Mouse (Mus musculus) embryonic facial prominence, embryonic 13.5 days (tissue): ENCODE data around the gene Dusp28. TPM values are rescaled to one million over a fixed set of nuclear protein-coding genes. Genes with fewer than 3 reads are reported as not detected.

Experiments
- ATAC-seq: fragments of 200-750 bp; cut with Nextera tagmentation; 2 replicates; pipeline ENCODE4 v1.8.0; 2017; ENCODE audit warnings: low read depth; ENCODE audit not compliant: insufficient number of reproducible peaks, insufficient read depth, low FRiP score, low TSS enrichment
- H3K27ac ChIP-seq: fragments of 300-500 bp; sonication (generic); 2 replicates; pipeline ENCODE4 v1.5.1; 2015; ENCODE audit warnings: moderate library complexity, mild to moderate bottlenecking, inconsistent platforms
- H3K27me3 ChIP-seq: fragments of 300-500 bp; sonication (generic); 2 replicates; pipeline ENCODE4 v1.6.1; 2015; ENCODE audit warnings: mild to moderate bottlenecking, inconsistent platforms
- H3K36me3 ChIP-seq: fragments of 300-500 bp; sonication (generic); 2 replicates; pipeline ENCODE4 v1.6.1; 2015; ENCODE audit warnings: mild to moderate bottlenecking, inconsistent platforms
- H3K4me1 ChIP-seq: fragments of 300-500 bp; sonication (generic); 2 replicates; pipeline ENCODE4 v1.6.1; 2015; ENCODE audit warnings: inconsistent platforms
- H3K4me2 ChIP-seq: fragments of 300-500 bp; sonication (generic); 2 replicates; pipeline ENCODE4 v1.6.1; 2015; ENCODE audit warnings: moderate library complexity, mild to moderate bottlenecking, inconsistent platforms
- H3K4me3 ChIP-seq: fragments of 300-500 bp; sonication (generic); 2 replicates; pipeline ENCODE4 v1.5.1; 2015; ENCODE audit warnings: mild to moderate bottlenecking, inconsistent platforms
- H3K9ac ChIP-seq: fragments of 300-500 bp; sonication (generic); 2 replicates; pipeline ENCODE4 v1.6.1; 2015; ENCODE audit warnings: mild to moderate bottlenecking, inconsistent platforms
- H3K9me3 ChIP-seq: fragments of 300-500 bp; sonication (generic); 2 replicates; pipeline ENCODE4 v1.6.1; 2016; ENCODE audit warnings: inconsistent platforms
- WGBS: fragments of 180-500 bp; shearing (Covaris S2); methylation state at CpG from one replicate; pipeline ENCODE4 v1.1.7; 2015; ENCODE audit warnings: mixed read lengths; 5-methylcytosine and 5-hydroxymethylcytosine counted together
- polyA plus RNA-seq: library from polyadenylated mRNA; unstranded; fragments of >200 nt; fragmentation: Nextera tagmentation; extraction: Ambion mirVana; gene quantifications from 2 replicates; pipeline ENCODE4 v1.2.1, GENCODE M21; 2015

Dusp28 gene
- polyA plus RNA-seq, 1 experiment from 2014 or later = 9.4 TPM

GRCm38 (mm10) chr1:92921496-92921895 is 14.7 kb downstream of the Dusp28 start:
- Histone ChIP-seq H3K9ac (no peak overlapping the region), H3K36me3 (peaks cover 48% of the 10 kb centered on the region), H3K27me3 (no peaks in the 10 kb centered on the region), H3K4me2 (no peak overlapping the region), H3K4me3 (no peak overlapping the region), H3K27ac (no peak overlapping the region), H3K4me1 (no peaks in the 10 kb centered on the region), H3K9me3 (no peaks in the 10 kb centered on the region)
- 87% methylated on average over 4 of the region's 4 CpGs for WGBS
- no peak for ATAC-seq

DNA sequence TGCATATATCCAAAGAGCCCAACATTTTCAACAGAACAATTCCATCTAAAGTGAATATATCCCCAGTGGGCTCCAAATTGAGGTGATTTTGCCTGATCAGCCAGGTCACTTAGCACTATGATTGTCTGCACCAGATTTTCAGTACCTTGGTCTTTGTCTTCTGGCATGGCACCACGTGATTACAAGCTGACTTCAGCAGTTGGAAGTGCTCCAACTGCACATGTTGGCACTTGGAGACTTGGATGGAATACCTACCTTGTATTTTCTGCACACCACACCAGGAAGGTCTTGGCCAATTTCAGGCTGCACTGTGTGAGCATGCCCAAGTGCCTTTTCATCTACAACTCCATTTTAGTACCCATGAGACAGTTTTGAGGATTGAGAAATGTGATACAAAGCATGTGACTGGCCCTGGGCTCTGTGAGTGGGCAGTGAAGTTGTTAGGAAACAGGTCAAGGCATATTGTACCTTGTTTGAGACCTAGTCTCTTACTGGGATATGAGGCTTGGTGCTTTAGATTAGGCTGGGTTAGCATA is 23.5 kb downstream of the Dusp28 start:
- 0 out of 2 replicates have a peak, but pooled peaks cover 6% of the 10 kb centered on the region for H3K9me3 ChIP-seq
- 22% methylated on average over 1 of the region's 1 CpGs for WGBS
- no peak for ATAC-seq

DNA sequence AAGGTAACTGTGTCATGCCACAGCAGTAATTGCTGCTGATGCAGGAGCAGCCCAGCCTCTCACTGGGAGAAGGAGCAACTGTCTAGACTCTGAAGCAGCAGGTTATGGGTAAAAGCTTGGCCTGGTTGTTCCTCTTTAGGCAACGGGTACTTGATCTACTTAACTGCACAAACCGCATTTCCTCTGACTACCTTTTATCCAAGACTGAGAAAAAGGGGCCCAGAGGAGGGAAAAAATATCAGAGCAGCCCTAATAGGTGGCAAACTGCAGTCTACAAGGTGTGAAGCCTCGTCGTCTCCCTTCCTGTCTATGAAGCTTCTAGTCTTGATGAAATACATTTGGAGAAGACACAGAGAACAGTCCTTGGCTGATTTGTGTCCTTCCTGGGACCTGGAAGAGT is 26.8 kb downstream of the Dusp28 start:
- Histone ChIP-seq H3K27me3 (no peaks in the 10 kb centered on the region), H3K4me1 (peaks cover 25% of the 10 kb centered on the region), H3K27ac (peak overlapping the region; percentile 95), H3K36me3 (peaks cover 9% of the 10 kb centered on the region), H3K4me3 (peak overlapping the region; percentile 65), H3K9ac (peak overlapping the region; percentile 79), H3K9me3 (0 out of 2 replicates have a peak, but pooled peaks cover 6% of the 10 kb centered on the region), H3K4me2 (peak overlapping the region; percentile 76)
- ATAC-seq = no peak
- WGBS = 79% methylated on average over 4 of the region's 4 CpGs

More for the DNA sequence above, 23.5 kb downstream of the Dusp28 start:
- H3K4me3 ChIP-seq = no peak overlapping the region
- H3K4me1 ChIP-seq = peaks cover 7% of the 10 kb centered on the region
- H3K4me2 ChIP-seq = no peak overlapping the region
- no peak overlapping the region for H3K27ac ChIP-seq
- H3K9ac ChIP-seq = no peak overlapping the region
- no peaks in the 10 kb centered on the region for H3K27me3 ChIP-seq
- no peaks in the 10 kb centered on the region for H3K36me3 ChIP-seq

DNA sequence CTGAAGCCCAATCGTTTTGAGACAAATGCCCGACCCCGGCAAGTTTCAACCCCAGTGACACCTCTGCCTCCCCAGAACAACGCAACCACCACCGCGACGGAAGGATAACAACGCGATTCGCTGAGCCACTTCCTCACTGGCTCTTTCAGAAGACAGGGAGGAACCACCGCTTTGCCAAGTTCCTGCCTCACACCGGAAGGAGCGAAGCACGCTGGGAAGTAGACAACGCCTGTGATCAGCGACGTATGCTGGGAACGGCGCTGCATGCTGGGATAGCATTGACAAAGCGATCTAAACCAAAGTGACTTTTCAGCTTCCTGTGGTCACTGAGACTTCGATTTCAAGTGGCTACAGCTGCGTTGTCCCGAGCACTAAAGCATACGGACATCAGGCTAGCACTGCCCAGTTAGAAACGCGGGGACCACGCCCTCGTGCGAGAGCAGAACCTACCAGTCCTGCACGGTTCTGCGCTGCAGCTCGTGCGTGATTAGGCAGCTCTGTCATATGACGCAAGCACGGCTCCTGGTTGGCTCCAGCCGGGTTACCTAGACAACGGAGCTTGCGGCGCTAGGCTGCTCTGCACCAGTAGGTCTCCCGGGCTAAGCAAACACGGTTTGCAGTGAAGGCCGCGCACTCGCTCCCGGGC is 27.5 kb downstream of the Dusp28 start, which contains the start of gene Capn10:
TSS of gene Capn10 (plus strand) at position 195 of the 646 bp plus-strand sequence.
- Histone ChIP-seq H3K4me2 (peak within 1 kb of the TSS; percentile 76), H3K27me3 (no peaks in the 10 kb centered on the region), H3K36me3 (peaks cover 14% of the 10 kb centered on the region), H3K9me3 (0 out of 2 replicates have a peak, but pooled peaks cover 6% of the 10 kb centered on the region), H3K27ac (peak within 1 kb of the TSS; percentile 95), H3K9ac (peak within 1 kb of the TSS; percentile 79), H3K4me1 (peaks cover 25% of the 10 kb centered on the region), H3K4me3 (peak within 1 kb of the TSS; percentile 65)
- ATAC-seq = peak; percentile 100
- WGBS = under 1% methylated on average over 45 of the region's 45 CpGs

DNA sequence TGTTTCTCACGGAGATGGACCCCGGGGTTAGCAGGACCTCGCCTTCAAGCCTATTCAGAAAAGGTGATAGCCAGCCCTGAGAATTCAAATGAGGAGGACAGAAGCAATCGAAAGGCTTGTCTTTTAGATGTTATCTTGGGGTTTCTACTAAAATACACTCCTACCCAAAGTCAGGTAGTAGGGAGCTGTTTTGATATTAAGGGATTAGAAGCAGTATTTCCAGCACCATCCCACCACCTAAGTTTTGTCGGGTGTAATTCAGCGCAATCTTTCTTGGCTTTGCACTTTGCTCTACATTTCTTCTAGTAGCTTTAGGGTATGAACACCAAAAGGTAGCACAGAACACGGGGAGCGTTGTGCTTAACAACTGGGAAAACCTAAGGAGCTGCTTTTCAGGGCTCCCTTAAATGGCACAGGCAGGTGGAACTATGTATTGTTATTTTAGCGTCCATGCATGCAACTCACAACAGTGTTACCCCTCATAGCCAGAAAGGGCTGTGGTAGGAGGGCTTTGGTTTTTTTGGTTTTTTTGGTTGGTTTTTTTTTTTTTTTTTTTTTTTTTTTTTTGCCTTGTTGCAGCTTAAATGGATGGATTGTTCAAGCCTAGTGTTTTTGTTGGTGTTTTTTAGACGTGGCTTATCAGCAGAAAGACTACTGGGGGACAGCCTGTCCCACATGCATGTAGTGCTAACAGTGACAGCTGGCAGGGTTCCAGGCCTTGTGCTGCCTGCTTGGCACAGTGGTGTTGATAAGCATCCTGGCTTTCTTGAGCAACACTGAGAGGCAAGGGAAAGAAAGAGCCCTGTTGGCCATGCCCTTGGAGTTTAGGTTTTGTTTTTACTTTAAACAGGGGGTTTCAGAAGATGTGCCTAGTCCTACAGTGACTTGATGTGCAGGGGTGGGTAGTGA is 28.5 kb downstream of the Dusp28 start:
- ATAC-seq = no peak
- 15% methylated on average over 10 of the region's 10 CpGs for WGBS

DNA sequence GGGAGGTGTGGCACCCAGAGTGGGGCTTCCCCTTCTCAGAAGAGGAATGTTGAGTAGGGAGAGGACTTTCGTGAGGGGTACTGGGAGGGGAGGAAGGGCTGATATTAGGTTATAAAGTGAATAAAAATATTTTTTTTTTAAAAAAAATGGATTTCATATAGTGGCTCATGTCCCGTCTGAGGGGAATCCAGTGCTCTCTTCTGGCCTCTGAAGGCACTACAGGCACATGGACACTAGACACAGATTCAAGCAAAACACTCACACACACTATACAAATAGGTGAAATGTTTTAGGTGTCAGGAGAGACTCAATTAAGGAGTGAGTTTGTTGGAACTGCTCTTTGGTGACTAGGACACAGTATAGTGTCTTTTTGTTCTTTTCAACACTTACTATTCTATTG is 29.2 kb downstream of the Dusp28 start:
- H3K4me1 ChIP-seq = peaks cover 25% of the 10 kb centered on the region
- 49% methylated on average over 2 of the region's 2 CpGs for WGBS
- H3K27me3 ChIP-seq = no peaks in the 10 kb centered on the region
- peak overlapping the region; percentile 76 for H3K4me2 ChIP-seq
- H3K4me3 ChIP-seq = peak overlapping the region; percentile 65
- 0 out of 2 replicates have a peak, but pooled peaks cover 6% of the 10 kb centered on the region for H3K9me3 ChIP-seq
- H3K36me3 ChIP-seq = peaks cover 29% of the 10 kb centered on the region
- peak overlapping the region; percentile 64 for H3K9ac ChIP-seq
- no peak for ATAC-seq
- no peak overlapping the region for H3K27ac ChIP-seq

More for the DNA sequence above, 28.5 kb downstream of the Dusp28 start:
- Histone ChIP-seq H3K4me2 (peak overlapping the region; percentile 76), H3K27ac (peak overlapping the region; percentile 95), H3K27me3 (no peaks in the 10 kb centered on the region), H3K9ac (peak overlapping the region; percentile 79), H3K4me1 (peaks cover 25% of the 10 kb centered on the region), H3K9me3 (0 out of 2 replicates have a peak, but pooled peaks cover 6% of the 10 kb centered on the region), H3K4me3 (peak overlapping the region; percentile 65), H3K36me3 (peaks cover 24% of the 10 kb centered on the region)

DNA sequence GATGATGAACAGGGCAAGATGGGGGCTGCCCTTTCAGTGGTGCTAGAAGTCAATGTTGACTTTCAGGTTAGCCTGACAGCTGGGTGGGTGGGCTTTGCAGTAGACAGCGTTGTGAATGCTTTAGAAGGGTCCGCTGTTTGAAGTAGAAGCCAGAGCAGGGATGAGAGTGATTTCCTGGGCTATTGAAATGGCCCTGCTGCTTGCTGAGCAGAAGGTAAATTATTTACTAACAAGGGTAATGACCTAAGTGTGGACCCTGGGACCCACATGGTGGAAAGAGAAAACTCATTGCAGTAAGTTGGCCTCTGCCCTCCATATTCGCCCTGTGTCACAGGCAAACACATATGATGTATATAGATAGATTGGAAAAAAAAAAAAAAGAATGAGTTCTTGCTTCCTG is 29.7 kb downstream of the Dusp28 start:
- no peak overlapping the region for H3K27ac ChIP-seq
- 0 out of 2 replicates have a peak overlapping the region, but pooled peaks have one; percentile 76 for H3K4me2 ChIP-seq
- 0 out of 2 replicates have a peak overlapping the region, but pooled peaks have one; percentile 49 for H3K9ac ChIP-seq
- 0 out of 2 replicates have a peak, but pooled peaks cover 6% of the 10 kb centered on the region for H3K9me3 ChIP-seq
- WGBS = 91% methylated on average over 3 of the region's 3 CpGs
- H3K4me3 ChIP-seq = no peak overlapping the region
- ATAC-seq = no peak
- H3K36me3 ChIP-seq = peaks cover 32% of the 10 kb centered on the region
- H3K27me3 ChIP-seq = no peaks in the 10 kb centered on the region
- peaks cover 25% of the 10 kb centered on the region for H3K4me1 ChIP-seq

- H3K4me2 ChIP-seq = no peak overlapping the region
- no peak overlapping the region for H3K4me3 ChIP-seq
- H3K9ac ChIP-seq = no peak overlapping the region
- H3K4me1 ChIP-seq = peaks cover 25% of the 10 kb centered on the region
- H3K27ac ChIP-seq = no peak overlapping the region
- peaks cover 44% of the 10 kb centered on the region for H3K36me3 ChIP-seq
- WGBS = 87% methylated on average over 3 of the region's 3 CpGs
- H3K27me3 ChIP-seq = no peaks in the 10 kb centered on the region
- 0 out of 2 replicates have a peak, but pooled peaks cover 5% of the 10 kb centered on the region for H3K9me3 ChIP-seq
- ATAC-seq = no peak
Measured at GRCm38 (mm10) chr1:92937797-92938196, 31.0 kb downstream of the Dusp28 start.

- H3K27me3 ChIP-seq = no peaks in the 10 kb centered on the region
- H3K36me3 ChIP-seq = peaks cover 64% of the 10 kb centered on the region
- no peak overlapping the region for H3K4me3 ChIP-seq
- WGBS = 96% methylated on average over 4 of the region's 4 CpGs
- no peaks in the 10 kb centered on the region for H3K9me3 ChIP-seq
- H3K4me1 ChIP-seq = peaks cover 20% of the 10 kb centered on the region
- H3K27ac ChIP-seq = no peak overlapping the region
- no peak overlapping the region for H3K4me2 ChIP-seq
- no peak for ATAC-seq
- no peak overlapping the region for H3K9ac ChIP-seq
Measured at GRCm38 (mm10) chr1:92939746-92940145, 33.0 kb downstream of the Dusp28 start.

DNA sequence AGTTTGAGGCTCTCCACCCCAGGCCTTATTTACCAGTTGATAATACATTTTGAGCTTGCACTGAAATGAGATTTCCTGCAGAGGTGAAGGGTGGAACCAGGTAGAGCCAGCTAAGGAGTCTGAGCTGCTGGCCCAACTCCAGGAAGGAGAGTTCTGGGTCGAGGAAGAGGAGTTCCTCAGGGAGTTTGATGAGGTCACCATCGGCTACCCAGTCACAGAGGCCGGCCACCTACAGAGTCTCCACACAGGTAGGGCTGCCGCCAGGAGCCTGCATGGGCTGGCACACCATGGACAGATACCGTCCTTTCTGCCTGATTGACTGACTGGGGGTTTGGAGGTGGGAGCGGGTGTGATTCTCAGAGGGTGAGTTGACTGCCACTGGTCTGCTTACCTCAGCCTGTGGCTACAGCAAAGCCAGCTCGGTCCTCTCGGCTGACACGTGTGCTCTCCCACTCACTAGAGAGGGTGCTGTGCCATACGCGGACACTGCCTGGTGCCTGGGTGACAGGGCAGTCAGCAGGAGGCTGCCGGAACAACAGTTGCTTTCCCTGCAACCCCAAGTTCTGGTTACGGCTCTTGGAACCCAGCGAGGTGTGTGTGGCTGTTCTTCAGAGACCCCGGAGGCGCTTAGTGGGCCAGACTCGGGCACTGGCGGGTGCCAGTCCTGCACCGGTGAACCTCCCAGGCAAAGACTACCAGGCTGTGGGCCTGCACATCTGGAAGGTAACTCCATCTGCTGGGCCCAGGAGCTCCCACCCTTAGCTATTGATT is 36.6 kb downstream of the Dusp28 start:
- Histone ChIP-seq H3K4me2 (no peak overlapping the region), H3K36me3 (peaks cover 94% of the 10 kb centered on the region), H3K4me3 (no peak overlapping the region), H3K27ac (no peak overlapping the region), H3K9ac (no peak overlapping the region), H3K9me3 (no peaks in the 10 kb centered on the region), H3K27me3 (no peaks in the 10 kb centered on the region), H3K4me1 (no peaks in the 10 kb centered on the region)
- ATAC-seq = no peak
- WGBS = 91% methylated on average over 19 of the region's 19 CpGs

- Histone ChIP-seq H3K4me1 (no peaks in the 10 kb centered on the region), H3K9ac (no peak overlapping the region), H3K27ac (no peak overlapping the region), H3K27me3 (no peaks in the 10 kb centered on the region), H3K4me3 (no peak overlapping the region), H3K9me3 (no peaks in the 10 kb centered on the region), H3K4me2 (no peak overlapping the region), H3K36me3 (peaks cover 73% of the 10 kb centered on the region)
- no peak for ATAC-seq
- WGBS = 96% methylated on average over 3 of the region's 3 CpGs
Measured at GRCm38 (mm10) chr1:92947966-92948365, 41.2 kb downstream of the Dusp28 start.
